In genomic region chrX:51205548-51206324, GRCm38 (mm10) we compare ENCODE assay signal across 7 mouse cellular contexts. TPM values are rescaled to one million over a fixed set of nuclear protein-coding genes. Genes with fewer than 3 reads are reported as not detected.
DNase-seq lines count a peak whose midpoint lies in the region; ATAC-seq and TF ChIP-seq lines count a peak whose summit lies in the region.

No protein-coding gene starts in this region.

- H3K4me2 ChIP-seq in hindbrain, embryonic 16.5 days (ENCODE audit: low read length), result peak overlapping the region; percentile 89
- peak overlapping the region; percentile 83 for H3K4me2 ChIP-seq in liver, embryonic 14.5 days (ENCODE audit: low read depth)

- H3K4me1 ChIP-seq in G1E (ENCODE audit: insufficient read depth, low read depth, low read length), result peaks cover 7% of the 10 kb centered on the region; the same call in 1 of the 2 replicates
- no peaks in the 10 kb centered on the region for H3K4me1 ChIP-seq in hindbrain, embryonic 16.5 days (ENCODE audit: control insufficient read depth, insufficient read depth, low read depth, low read length)
- no peaks in the 10 kb centered on the region for H3K4me1 ChIP-seq in liver, embryonic 14.5 days (replicated peaks; ENCODE audit: control insufficient read depth in 2 of 2, insufficient read depth in 2 of 2, low read length in 1 of 2)

- no peaks in the 10 kb centered on the region for H3K36me3 ChIP-seq in G1E (replicated peaks)
- H3K36me3 ChIP-seq in hindbrain, embryonic 16.5 days (ENCODE audit: control insufficient read depth, insufficient read depth, low read length), result no peaks in the 10 kb centered on the region
- no peaks in the 10 kb centered on the region for H3K36me3 ChIP-seq in liver, embryonic 14.5 days (replicated peaks; ENCODE audit: control insufficient read depth, insufficient read depth, low read depth)

- H3K27me3 ChIP-seq in G1E (ENCODE audit: insufficient read depth, low read length), result no peaks in the 10 kb centered on the region
- peaks cover 3% of the 10 kb centered on the region for H3K27me3 ChIP-seq in hindbrain, embryonic 16.5 days (replicated peaks; ENCODE audit: control insufficient read depth, insufficient read depth, low read length)
- H3K27me3 ChIP-seq in liver, embryonic 14.5 days (ENCODE audit: control insufficient read depth, insufficient read depth, low read length), result no peaks in the 10 kb centered on the region; the same call in 1 of the 2 replicates

- no peaks in the 10 kb centered on the region for H3K9me3 ChIP-seq in G1E (replicated peaks)
- no peaks in the 10 kb centered on the region for H3K9me3 ChIP-seq in hindbrain, embryonic 16.5 days (ENCODE audit: control insufficient read depth, low read length)
- H3K9me3 ChIP-seq in liver, embryonic 14.5 days (ENCODE audit: control insufficient read depth, low read length), result no peaks in the 10 kb centered on the region

- peak overlapping the region; percentile 75 for H3K4me3 ChIP-seq in G1E (ENCODE audit: low read depth, low read length)
- peak overlapping the region; percentile 57 for H3K4me3 ChIP-seq in hindbrain, embryonic 16.5 days (ENCODE audit: low read length)
- peak overlapping the region; percentile 71 to 74 for H3K4me3 ChIP-seq in liver, embryonic 14.5 days (ENCODE audit: insufficient read depth in 1 of 2, low read depth in 2 of 2, low read length in 2 of 2)

- peak overlapping the region; percentile 25 for H3K9ac ChIP-seq in hindbrain, embryonic 16.5 days (ENCODE audit: low read depth, low read length)
- peak overlapping the region; percentile 68 for H3K9ac ChIP-seq in liver, embryonic 14.5 days (replicated peaks)

- H3K27ac ChIP-seq in hindbrain, embryonic 16.5 days (ENCODE audit: low read depth, low read length), result no peak overlapping the region
- H3K27ac ChIP-seq in liver, embryonic 14.5 days, result no peak overlapping the region

- no peak for TF ChIP-seq CTCF in G1E (IDR thresholded peaks at IDR 0.05; ENCODE audit: low read depth, low read length)
- peak; percentile 61 for TF ChIP-seq CTCF in liver, embryonic 14.5 days (IDR thresholded peaks at IDR 0.05; ENCODE audit: low read depth)

- WGBS in hindbrain, embryonic 16.5 days, result 24% methylated on average over 65 of the region's 79 CpGs
- 14% methylated on average over 65 of the region's 79 CpGs for WGBS in liver, embryonic 14.5 days (ENCODE audit: insufficient replicate concordance)

- no peak for ATAC-seq in G1E (ENCODE audit: extremely low read depth, insufficient number of reproducible peaks, low FRiP score, poor library complexity, severe bottlenecking)
- ATAC-seq in erythroid progenitor cell, adult 5-6 weeks (replicated peaks; ENCODE audit: low FRiP score, poor library complexity, severe bottlenecking), result peak; percentile 51
- ATAC-seq in hindbrain, embryonic 16.5 days, result peak; percentile 73
- ATAC-seq in liver, embryonic 14.5 days (ENCODE audit: insufficient read depth), result peak; percentile 67

- peak; percentile 8 for DNase-seq in G1E (ENCODE audit: low spot score)
- peak; percentile 27 to 62 for DNase-seq in adrenal gland, postnatal 36 days
- peak in 1 of 3 experiments; percentile 26 for DNase-seq in liver, embryonic 14.5 days (ENCODE audit: low read depth in 3 of 3, low spot score in 3 of 3)
- peak; percentile 29 to 41 for DNase-seq in natural killer cell, adult 2 months (ENCODE audit: low spot score in 2 of 2)
- DNase-seq in thymus, postnatal 10 days (ENCODE audit: low spot score in 2 of 2), result peak; percentile 57 to 70

- TF ChIP-seq EP300 in liver, embryonic 14.5 days (IDR thresholded peaks at IDR 0.05; ENCODE audit: low read depth), result no peak

RNA-seq across cellular contexts. Expression of gene Mbnl3, which starts 0.6 kb away (rescaled TPM):
- total RNA-seq in G1E (2014; fragmentation: Nextera tagmentation) (73.3 and 81.6 TPM in 2 replicates), G1E (2017) (33.0 and 40.4 TPM in 2 replicates)
- polyA plus RNA-seq in G1E (2012), result 0.88 and 1.5 TPM in 2 replicates
- 1 to 10 TPM; 4.5 to 5.0 TPM for total RNA-seq in adrenal gland, postnatal 36 days (2021)
- total RNA-seq in erythroid progenitor cell, adult 5-6 weeks (2015; ENCODE audit: low replicate concordance), result 28.8 and 44.0 TPM in 2 replicates
- total RNA-seq in erythroid progenitor cell, adult 5-6 weeks (2017; ENCODE audit: low replicate concordance), result 18.1 and 20.2 TPM in 2 replicates
- polyA plus RNA-seq in hindbrain, embryonic 16.5 days (2015; fragmentation: Nextera tagmentation; extraction: Ambion mirVana), result 0.54 and 0.56 TPM in 2 replicates
- 1.8 and 2.4 TPM in 2 replicates for polyA plus RNA-seq in liver, embryonic 14.5 days (2012; rRNA removed)
- polyA plus RNA-seq in liver, embryonic 14.5 days (2014; fragmentation: Nextera tagmentation; extraction: Ambion mirVana), result 6.7 and 7.5 TPM in 2 replicates
